Mouse (Mus musculus): ENCODE data around the gene Acsbg1. TPM values are rescaled to one million over a fixed set of nuclear protein-coding genes. Genes with fewer than 3 reads are reported as not detected.

Gene Acsbg1
- total RNA-seq, 2 experiments from 2014 or later, result 0.09 TPM; not detected in 1

GRCm38 (mm10) chr9:54668455-54668854 lies 6.8 kb upstream of the Acsbg1 start:
- no peak for DNase-seq

- DNase-seq, result no peak
Measured at GRCm38 (mm10) chr9:54666116-54666515, 4.4 kb upstream of the Acsbg1 start.

GRCm38 (mm10) chr9:54664358-54664757 lies 2.7 kb upstream of the Acsbg1 start:
- no peak for DNase-seq

GRCm38 (mm10) chr9:54658773-54659172 lies 2.9 kb downstream of the Acsbg1 start:
- no peak for DNase-seq

GRCm38 (mm10) chr9:54656402-54656801 lies 5.3 kb downstream of the Acsbg1 start:
- DNase-seq, result no peak

GRCm38 (mm10) chr9:54655846-54656245 lies 5.8 kb downstream of the Acsbg1 start:
- DNase-seq, result no peak

GRCm38 (mm10) chr9:54652778-54653177 lies 8.9 kb downstream of the Acsbg1 start:
- DNase-seq, result no peak

GRCm38 (mm10) chr9:54649360-54649759 lies 12.3 kb downstream of the Acsbg1 start:
- DNase-seq, result no peak

GRCm38 (mm10) chr9:54647456-54647855 lies 14.2 kb downstream of the Acsbg1 start:
- DNase-seq, result no peak

- no peak for DNase-seq
Measured at GRCm38 (mm10) chr9:54646252-54646651, 15.4 kb downstream of the Acsbg1 start.

- DNase-seq, result no peak
Measured at GRCm38 (mm10) chr9:54645530-54645929, 16.1 kb downstream of the Acsbg1 start.

- DNase-seq, result no peak
Measured at GRCm38 (mm10) chr9:54643179-54643578, 18.5 kb downstream of the Acsbg1 start.

- DNase-seq, result no peak
Measured at GRCm38 (mm10) chr9:54642556-54642955, 19.1 kb downstream of the Acsbg1 start.

- DNase-seq, result no peak
Measured at GRCm38 (mm10) chr9:54642149-54642548, 19.5 kb downstream of the Acsbg1 start.

GRCm38 (mm10) chr9:54641548-54641947 lies 20.1 kb downstream of the Acsbg1 start:
- no peak for DNase-seq

GRCm38 (mm10) chr9:54639192-54639591 lies 22.5 kb downstream of the Acsbg1 start:
- DNase-seq, result no peak

GRCm38 (mm10) chr9:54637510-54638314 lies 24.0 kb downstream of the Acsbg1 start:
- no peak for DNase-seq

GRCm38 (mm10) chr9:54633401-54633800 lies 28.3 kb downstream of the Acsbg1 start:
- no peak for DNase-seq

- no peak for DNase-seq
Measured at GRCm38 (mm10) chr9:54630905-54631304, 30.8 kb downstream of the Acsbg1 start.

GRCm38 (mm10) chr9:54629613-54630261 lies 31.9 kb downstream of the Acsbg1 start:
- no peak for DNase-seq

GRCm38 (mm10) chr9:54628752-54629151 lies 32.9 kb downstream of the Acsbg1 start:
- DNase-seq, result no peak

- no peak for DNase-seq
Measured at GRCm38 (mm10) chr9:54627240-54627639, 34.4 kb downstream of the Acsbg1 start.

- DNase-seq, result peak; percentile 26
Measured at GRCm38 (mm10) chr9:54614182-54614850, 47.4 kb downstream of the Acsbg1 start.
